Mouse (Mus musculus) erythroid progenitor cell, adult 5-6 weeks (primary cell): ENCODE measurements around the gene Aida. TPM values are rescaled to one million over a fixed set of nuclear protein-coding genes. Genes with fewer than 3 reads are reported as not detected.

Experiments used
- total RNA-seq, 2 experiments: library from RNA; stranded (forward) in 1 of 2; stranded (reverse) in 1 of 2; fragments of 150-400 nt in 1 of 2; fragments of 186-747, 209-891 nt in 1 of 2; gene quantifications; 2 replicates each; pipeline versions ENCODE4 v1.2.3 to v1.2.4; 2015 to 2017; ENCODE audit warnings: low replicate concordance in 2 of 2

Gene Aida
- total RNA-seq, 2 experiments from 2014 or later = 75.9 to 92.3 TPM

Other genes starting within 250 kb of the Aida start
- gene Disp1, start 75.1 kb upstream of the Aida start, total RNA-seq (2015; ENCODE audit: low replicate concordance) = 2.1 and 8.6 TPM in 2 replicates
- gene Disp1, start 75.1 kb upstream of the Aida start, total RNA-seq (2017; ENCODE audit: low replicate concordance) = 0.39 and 6.7 TPM in 2 replicates
- 32.7 and 42.5 TPM in 2 replicates for gene Brox, start 679 bp downstream of the Aida start, total RNA-seq (2015; ENCODE audit: low replicate concordance)
- gene Brox, start 679 bp downstream of the Aida start, total RNA-seq (2017; ENCODE audit: low replicate concordance) = 82.6 and 82.8 TPM in 2 replicates
- gene Mia3, start 73.0 kb downstream of the Aida start, total RNA-seq (2015; ENCODE audit: low replicate concordance) = 25.6 and 59.5 TPM in 2 replicates
- gene Mia3, start 73.0 kb downstream of the Aida start, total RNA-seq (2017; ENCODE audit: low replicate concordance) = 32.2 and 47.9 TPM in 2 replicates
- 0.84 and 2.5 TPM in 2 replicates for gene Taf1a, start 92.4 kb downstream of the Aida start, total RNA-seq (2015; ENCODE audit: low replicate concordance)
- gene Taf1a, start 92.4 kb downstream of the Aida start, total RNA-seq (2017; ENCODE audit: low replicate concordance) = 4.0 TPM in 1 of 2 replicates, not detected in the other
- not detected in 2 replicates for gene Hhipl2, start 121.6 kb downstream of the Aida start, total RNA-seq (2015; ENCODE audit: low replicate concordance)
- gene Hhipl2, start 121.6 kb downstream of the Aida start, total RNA-seq (2017; ENCODE audit: low replicate concordance) = not detected in 2 replicates